Mouse (Mus musculus) testis, adult 2 months (tissue): ENCODE results near the gene Atp13a4. TPM values are rescaled to one million over a fixed set of nuclear protein-coding genes. Genes with fewer than 3 reads are reported as not detected.

Experiments used
- H3K27ac ChIP-seq: fragments of 200-500 bp; 2 replicates; pipeline ENCODE4 v1.5.1; 2012; ENCODE audit warnings: low read depth, low read length; ENCODE audit not compliant: control insufficient read depth, insufficient read depth
- H3K27me3 ChIP-seq: fragments of 200-500 bp; 2 replicates; pipeline ENCODE4 v1.6.1; 2012; ENCODE audit warnings: mild to moderate bottlenecking, low read length, moderate library complexity; ENCODE audit not compliant: control insufficient read depth, insufficient read depth
- H3K36me3 ChIP-seq: fragments of 200-500 bp; 2 replicates; pipeline ENCODE4 v1.6.1; 2012; ENCODE audit warnings: mild to moderate bottlenecking, low read length; ENCODE audit not compliant: control insufficient read depth, insufficient read depth
- H3K4me1 ChIP-seq: fragments of 200-500 bp; 2 replicates; pipeline ENCODE4 v1.6.1; 2012; ENCODE audit warnings: low read length; ENCODE audit not compliant: control insufficient read depth, insufficient read depth
- H3K4me3 ChIP-seq: fragments of 200-500 bp; 2 replicates; pipeline ENCODE4 v1.5.1; 2012; ENCODE audit warnings: low read depth, mild to moderate bottlenecking, low read length, moderate library complexity, mixed read lengths; ENCODE audit not compliant: control insufficient read depth
- CTCF ChIP-seq: fragments of 200-500 bp; IDR thresholded peaks from 2 replicates; pipeline ENCODE4 v1.5.1; 2012; ENCODE audit warnings: low read depth, mild to moderate bottlenecking, inconsistent platforms, low read length, moderate library complexity; ENCODE audit not compliant: control insufficient read depth, insufficient read depth, insufficient replicate concordance
- POLR2A ChIP-seq: fragments of 200-500 bp; IDR thresholded peaks from 2 replicates; pipeline ENCODE4 v1.6.1; 2012; ENCODE audit warnings: low read depth, mild to moderate bottlenecking, inconsistent platforms, low read length, moderate library complexity; ENCODE audit not compliant: control insufficient read depth
- polyA plus RNA-seq: library from polyadenylated mRNA; depleted of rRNA; stranded (reverse); fragments of >200 nt; gene quantifications from 2 replicates; pipeline ENCODE4 v1.2.3, GENCODE M21; 2012; rRNA removed

Atp13a4 gene
- polyA plus RNA-seq, 1 experiment, result 3.9 TPM

GRCm38 (mm10) chr16:29378458-29378857 lies 166.2 kb downstream of the Atp13a4 start, which contains the start of gene Atp13a5:
Gene Atp13a5, minus strand, starts transcription at chr16:29378732.
- TF ChIP-seq CTCF, result no peak
- no peak for TF ChIP-seq POLR2A
- H3K27ac ChIP-seq, result no peak within 1 kb of the TSS
- no peaks in the 10 kb centered on the region for H3K27me3 ChIP-seq
- H3K4me1 ChIP-seq, result no peaks in the 10 kb centered on the region
- H3K4me3 ChIP-seq, result no peak within 1 kb of the TSS
- no peaks in the 10 kb centered on the region for H3K36me3 ChIP-seq

- TF ChIP-seq POLR2A (no peak), CTCF (no peak)
- Histone ChIP-seq H3K27me3 (no peaks in the 10 kb centered on the region), H3K4me1 (no peaks in the 10 kb centered on the region)
Measured at GRCm38 (mm10) chr16:29374636-29375035, 170.0 kb downstream of the Atp13a4 start.

More at GRCm38 (mm10) chr16:29374636-29375035, 170.0 kb downstream of the Atp13a4 start:
- H3K27ac ChIP-seq, result no peak overlapping the region
- H3K4me3 ChIP-seq, result no peak overlapping the region
- H3K36me3 ChIP-seq, result no peaks in the 10 kb centered on the region

Other genes with a start within 250 kb of the Atp13a4 start
- gene Atp13a5, start 166.1 kb downstream of the Atp13a4 start, polyA plus RNA-seq, result 0.04 and 0.05 TPM in 2 replicates
- gene Opa1, start 34.5 kb upstream of the Atp13a4 start, polyA plus RNA-seq, result 7.2 and 7.9 TPM in 2 replicates